Mouse (Mus musculus) ovary, postnatal 36 days (tissue): ENCODE results near the gene Ndst2.
A peak's percentile ranks its signal among the peaks of the same experiment; 100 is the strongest.

Source experiments
- DNase-seq: peaks from one replicate; pipeline ENCODE4 v3.0.0; 2022; ENCODE audit warnings: low spot score, mixed read lengths

Ndst2 gene

GRCm38 (mm10) chr14:20733952-20734774 lies at the start of gene Ndst2:
Gene Ndst2, minus strand, starts transcription at chr14:20734562.
- peak; percentile 90 for DNase-seq

DNA sequence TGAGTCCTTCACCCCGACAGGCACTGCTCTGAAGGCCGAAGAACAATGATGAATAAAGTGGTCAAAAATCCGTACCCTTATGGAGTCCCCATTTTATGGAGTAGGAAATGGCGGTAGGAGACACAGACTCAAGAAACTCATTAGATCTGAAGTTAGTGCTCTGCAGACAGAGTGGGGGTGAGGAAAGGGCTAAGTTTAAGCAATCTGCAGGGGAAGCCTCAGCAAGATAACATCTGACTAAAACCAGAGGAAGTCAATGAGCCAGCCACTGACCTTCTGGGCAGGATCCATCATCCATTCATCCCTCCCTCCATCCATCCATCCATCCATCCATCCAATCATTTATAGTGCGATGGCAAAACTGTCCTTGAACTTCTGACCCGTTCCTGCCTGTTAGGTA lies 49.2 kb upstream of the Ndst2 start:
- DNase-seq, result no peak

DNA sequence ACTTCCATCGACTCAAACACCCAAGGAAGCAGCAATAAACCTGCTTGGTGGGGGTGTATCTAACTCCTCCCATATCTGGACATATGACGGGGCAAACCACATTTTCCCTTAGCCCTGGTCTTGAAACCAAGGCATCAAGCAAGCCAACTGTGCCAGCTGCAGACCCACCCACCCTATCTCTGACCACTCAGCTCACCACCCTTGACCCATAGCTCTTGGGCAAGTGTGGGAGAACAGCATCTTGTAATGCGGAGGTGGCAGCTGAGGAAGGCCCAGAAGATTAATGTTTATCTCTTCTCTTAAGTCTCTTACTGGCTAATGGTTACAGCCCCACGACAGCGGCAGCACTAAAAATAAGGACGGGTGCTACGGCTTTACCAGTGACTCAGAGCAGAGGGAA lies 48.5 kb upstream of the Ndst2 start:
- no peak for DNase-seq

DNA sequence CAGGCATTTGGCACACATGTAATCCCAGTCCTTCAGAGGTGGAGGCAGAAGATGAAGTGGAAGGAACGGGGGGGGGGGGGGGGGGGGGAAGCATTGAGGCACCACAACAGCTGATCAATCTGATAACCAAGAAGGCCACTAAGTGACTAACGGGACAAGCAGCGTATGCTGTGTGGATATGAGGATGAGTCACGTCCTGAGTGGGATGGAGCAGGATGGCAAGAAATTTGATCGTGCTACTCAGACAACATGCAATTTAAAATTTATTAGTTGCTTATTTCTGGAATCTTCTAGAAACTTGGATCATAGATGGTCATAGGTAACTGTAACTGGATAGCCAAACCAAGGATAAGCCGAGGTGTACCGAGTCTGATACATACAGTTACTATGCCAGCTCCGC lies 45.9 kb upstream of the Ndst2 start:
- DNase-seq, result no peak

GRCm38 (mm10) chr14:20778496-20778895 lies 44.1 kb upstream of the Ndst2 start:
- no peak for DNase-seq

GRCm38 (mm10) chr14:20775661-20776060 lies 41.3 kb upstream of the Ndst2 start:
- DNase-seq, result no peak

DNA sequence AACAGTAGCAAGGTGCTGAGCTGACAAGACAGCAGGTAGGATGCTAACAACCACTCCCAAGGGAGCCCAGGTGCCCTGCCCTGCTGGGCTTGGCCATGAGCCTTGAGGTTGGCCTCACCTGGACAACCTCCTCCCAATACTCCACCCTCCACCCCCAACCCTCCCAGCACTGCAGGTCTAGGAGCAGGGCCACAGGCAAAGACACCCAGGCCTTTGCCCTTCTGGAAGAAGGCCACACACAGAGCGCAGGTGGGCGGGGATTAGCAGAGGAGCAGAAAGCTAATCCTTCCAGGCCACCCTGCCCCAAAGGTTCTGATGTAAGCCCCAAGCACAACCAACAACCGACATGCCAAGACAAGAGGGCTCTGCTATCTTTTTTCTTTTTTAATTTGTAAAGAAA lies 39.0 kb upstream of the Ndst2 start:
- DNase-seq, result no peak

DNA sequence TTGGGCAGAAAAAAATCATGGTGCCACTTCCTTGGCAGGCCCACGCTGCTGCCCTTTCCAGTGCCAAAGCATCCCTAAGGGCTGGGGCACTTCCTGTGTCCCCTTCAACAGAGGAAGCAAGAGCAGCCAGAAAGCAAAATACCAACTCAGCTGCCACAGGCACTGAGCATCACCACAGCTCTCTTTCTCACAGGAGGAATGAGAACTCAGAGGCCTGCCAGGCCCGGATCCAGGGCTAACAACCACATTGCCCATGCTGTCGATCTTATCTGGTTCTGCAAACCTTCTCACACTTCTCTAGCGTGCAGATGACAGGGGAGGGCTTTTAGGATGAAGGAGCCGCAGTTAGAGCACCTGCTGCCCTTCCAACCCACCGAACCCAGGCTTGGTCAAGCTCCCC lies 38.4 kb upstream of the Ndst2 start:
- no peak for DNase-seq

- DNase-seq, result no peak
Measured at GRCm38 (mm10) chr14:20771941-20772340, 37.6 kb upstream of the Ndst2 start.

GRCm38 (mm10) chr14:20768581-20768980 lies 34.2 kb upstream of the Ndst2 start:
- DNase-seq, result peak; percentile 37

DNA sequence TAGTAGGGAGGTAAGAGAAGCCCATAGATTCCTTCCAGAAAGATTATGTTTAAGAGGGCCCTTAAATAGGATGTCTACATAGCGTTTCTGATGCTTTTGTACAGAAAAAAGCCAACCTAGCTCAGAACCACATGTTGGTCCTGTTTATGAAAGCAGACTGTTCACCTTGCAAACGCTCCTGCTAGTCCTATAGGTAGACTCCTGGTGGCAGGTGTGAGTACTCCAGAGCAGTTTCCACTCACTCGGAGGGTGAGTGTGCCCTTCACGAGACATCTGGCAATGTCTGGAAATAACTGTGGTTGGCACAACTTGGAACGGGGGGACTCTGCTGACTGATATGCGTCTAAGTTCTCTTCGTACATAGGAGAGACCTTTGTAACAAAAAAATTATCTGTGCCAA lies 33.6 kb upstream of the Ndst2 start:
- DNase-seq, result no peak

- peak; percentile 85 for DNase-seq
Measured at GRCm38 (mm10) chr14:20765642-20766258, 31.4 kb upstream of the Ndst2 start.

GRCm38 (mm10) chr14:20764942-20765341 lies 30.6 kb upstream of the Ndst2 start:
- no peak for DNase-seq

GRCm38 (mm10) chr14:20758768-20759435 lies 24.5 kb upstream of the Ndst2 start:
- peak; percentile 42 for DNase-seq

DNA sequence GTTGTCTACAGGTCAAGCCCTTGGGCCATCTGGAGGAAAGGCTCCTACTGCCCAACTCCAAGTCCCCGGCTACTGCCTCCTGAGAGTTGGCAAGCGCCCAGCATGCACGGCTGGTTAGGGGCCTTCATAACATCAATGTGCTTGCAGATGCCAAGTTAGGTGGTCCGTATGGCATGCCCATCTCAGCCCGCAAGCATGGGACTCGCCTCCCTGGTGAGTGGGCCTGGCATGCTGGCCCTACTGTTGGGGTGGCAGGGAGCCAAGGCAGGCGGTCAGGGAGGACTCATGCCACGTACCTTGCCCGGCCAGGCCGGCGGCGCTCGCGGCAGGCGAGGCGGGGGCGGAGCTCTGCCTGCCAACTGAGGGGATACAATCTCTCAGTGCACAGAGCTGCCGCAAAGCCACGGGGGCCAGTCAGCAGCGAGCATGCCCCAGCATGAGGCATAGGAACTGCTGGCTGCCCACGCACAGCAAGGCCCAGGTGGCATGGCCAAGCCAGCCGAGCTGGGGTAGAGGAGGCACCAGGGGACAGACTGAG lies 23.1 kb upstream of the Ndst2 start:
- peak; percentile 53 for DNase-seq

- no peak for DNase-seq
Measured at GRCm38 (mm10) chr14:20753792-20754191, 19.4 kb upstream of the Ndst2 start.

- DNase-seq, result no peak
Measured at GRCm38 (mm10) chr14:20750503-20750902, 16.1 kb upstream of the Ndst2 start.

GRCm38 (mm10) chr14:20749494-20750051 lies 15.2 kb upstream of the Ndst2 start:
- DNase-seq, result no peak

GRCm38 (mm10) chr14:20748388-20748787 lies 14.0 kb upstream of the Ndst2 start:
- DNase-seq, result no peak

GRCm38 (mm10) chr14:20746935-20747334 lies 12.6 kb upstream of the Ndst2 start:
- DNase-seq, result no peak

- no peak for DNase-seq
Measured at GRCm38 (mm10) chr14:20743614-20744013, 9.3 kb upstream of the Ndst2 start.

DNA sequence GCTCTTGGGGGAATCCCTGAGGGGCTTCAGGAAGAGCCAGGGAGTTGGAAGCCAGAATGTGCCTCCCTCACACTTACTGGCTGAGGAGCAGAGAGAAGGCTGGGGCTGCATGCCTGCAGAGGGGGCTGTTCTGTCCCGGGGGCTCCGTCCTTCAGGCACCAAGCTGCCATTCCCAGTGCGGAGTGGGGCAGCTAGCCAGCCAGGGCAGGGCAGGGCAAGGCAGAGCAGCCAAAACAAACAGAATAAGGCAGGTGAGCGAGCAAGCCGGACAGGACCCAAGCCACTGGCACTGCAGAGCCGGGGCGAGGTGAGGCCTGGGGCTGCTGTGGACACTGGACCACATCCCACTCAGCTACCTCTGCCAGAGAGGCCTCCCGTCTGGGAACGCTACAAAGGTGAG lies 6.9 kb upstream of the Ndst2 start:
- DNase-seq, result no peak

DNA sequence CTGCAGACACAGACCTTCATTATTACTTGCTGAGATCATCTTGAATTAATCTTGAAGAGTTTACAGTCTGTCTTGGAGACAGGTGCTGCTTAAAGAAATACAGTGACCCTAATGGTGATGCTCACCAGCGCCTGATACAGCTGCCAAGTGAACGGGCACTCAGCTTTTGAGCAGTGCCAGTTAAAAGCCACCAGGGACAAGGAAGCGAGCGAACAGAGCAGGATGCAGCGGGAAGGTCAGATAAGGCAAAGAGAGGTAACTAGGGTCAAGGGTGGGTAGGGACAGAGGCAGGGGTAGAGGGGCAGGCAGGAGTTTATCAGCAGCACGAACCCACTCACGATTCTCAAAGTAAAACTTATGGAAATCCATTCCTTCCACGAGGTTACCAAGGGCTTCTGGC lies 4.1 kb upstream of the Ndst2 start:
- no peak for DNase-seq
